Mouse (Mus musculus) hindbrain, embryonic 10.5 days (tissue): ENCODE measurements around the gene Robo2. TPM values are rescaled to one million over a fixed set of nuclear protein-coding genes. Genes with fewer than 3 reads are reported as not detected.

ENCODE experiments used
- DNase-seq: peaks from one replicate; pipeline ENCODE4 v3.0.0-alpha.2; 2017; ENCODE audit warnings: low spot score
- H3K27ac ChIP-seq: fragments of 300-500 bp; sonication (generic); 2 replicates; pipeline ENCODE4 v1.5.1; 2016; ENCODE audit warnings: mild to moderate bottlenecking, moderate library complexity
- H3K27me3 ChIP-seq: fragments of 300-500 bp; sonication (generic); 2 replicates; pipeline ENCODE4 v1.6.1; 2016; ENCODE audit warnings: mild to moderate bottlenecking; ENCODE audit not compliant: poor library complexity, insufficient read depth, severe bottlenecking
- H3K36me3 ChIP-seq: fragments of 300-500 bp; sonication (generic); 2 replicates; pipeline ENCODE4 v1.6.1; 2016; ENCODE audit warnings: mild to moderate bottlenecking, moderate library complexity
- H3K4me1 ChIP-seq: fragments of 300-500 bp; sonication (generic); replicated peaks from 2 replicates; pipeline ENCODE4 v1.6.1; 2016; ENCODE audit warnings: mild to moderate bottlenecking
- H3K4me3 ChIP-seq: fragments of 300-500 bp; sonication (generic); 2 replicates; pipeline ENCODE4 v1.5.1; 2016; ENCODE audit warnings: mild to moderate bottlenecking, moderate library complexity
- H3K9me3 ChIP-seq: fragments of 300-500 bp; sonication (generic); 2 replicates; pipeline ENCODE4 v1.6.1; 2016; ENCODE audit warnings: mild to moderate bottlenecking, moderate library complexity
- WGBS: fragments of 180-500 bp; shearing (Covaris S2); methylation state at CpG from one replicate; pipeline ENCODE4 v1.1.7; 2016; 5-methylcytosine and 5-hydroxymethylcytosine counted together
- microRNA counts: library from miRNA; unstranded; fragments of <30 nt; microRNA quantifications from one replicate; lab custom pipeline; 2017
- polyA plus RNA-seq: library from polyadenylated mRNA; unstranded; fragments of >200 nt; fragmentation: Nextera tagmentation; extraction: Ambion mirVana; gene quantifications from 2 replicates; pipeline ENCODE4 v1.2.1, GENCODE M21; 2016

Gene Robo2
- polyA plus RNA-seq, 1 experiment from 2014 or later = 21.9 TPM

GRCm38 (mm10) chr16:73858717-73859116 lies 552.9 kb downstream of the Robo2 start:
- Histone ChIP-seq H3K4me1 (peaks cover 10% of the 10 kb centered on the region), H3K27ac (no peak overlapping the region), H3K4me3 (no peak overlapping the region), H3K9me3 (no peaks in the 10 kb centered on the region), H3K36me3 (no peaks in the 10 kb centered on the region), H3K27me3 (no peaks in the 10 kb centered on the region)
- DNase-seq = no peak
- 77% methylated on average over 2 of the region's 2 CpGs for WGBS

GRCm38 (mm10) chr16:73855821-73856220 lies 555.8 kb downstream of the Robo2 start:
- Histone ChIP-seq H3K4me1 (no peaks in the 10 kb centered on the region), H3K27me3 (no peaks in the 10 kb centered on the region), H3K4me3 (no peak overlapping the region), H3K36me3 (no peaks in the 10 kb centered on the region), H3K27ac (no peak overlapping the region), H3K9me3 (no peaks in the 10 kb centered on the region)
- no peak for DNase-seq
- WGBS = 93% methylated on average over 3 of the region's 3 CpGs

MicroRNAs within 50 kb of the gene (microRNA counts, 519-probe panel; counts per million panel counts)
- 1,255 counts per million, percentile 77 among the panel's probes with 10 or more counts for microRNA mmu-miR-691 (lab: Ali Mortazavi, UCI)
